Mouse (Mus musculus) CD4-positive, CD25-positive, alpha-beta regulatory T cell, adult 4 months (primary cell): ENCODE results near the gene H2al1k. TPM values are rescaled to one million over a fixed set of nuclear protein-coding genes. Genes with fewer than 3 reads are reported as not detected.
"Not testable (repeated sequence)": the region's sequence is repeated elsewhere in the genome, so short reads cannot be mapped to it uniquely, and the experiment has no call there.

Source experiments
- ATAC-seq: one replicate; pipeline ENCODE4 v1.8.0; 2017
- polyA plus RNA-seq, 2 experiments: library from polyadenylated mRNA; unstranded; fragments of 100-300 nt; shearing (Covaris generic); gene quantifications; one replicate each; pipeline ENCODE4 v1.2.1; 2017

Gene H2al1k
- polyA plus RNA-seq, result not detected

- ATAC-seq, result not testable (repeated sequence)
Observed at GRCm38 (mm10) chrX:9350327-9350726, at the start of gene H2al1k. Gene H2al1k (plus strand): TSS chrX:9350627.

GRCm38 (mm10) chrX:9302791-9303190 lies 47.6 kb upstream of the H2al1k start:
- no peak for ATAC-seq

- no peak for ATAC-seq
Observed at GRCm38 (mm10) chrX:9303455-9303854, 47.0 kb upstream of the H2al1k start.

- ATAC-seq, result not testable (repeated sequence)
Observed at GRCm38 (mm10) chrX:9316457-9316856, 34.0 kb upstream of the H2al1k start.

GRCm38 (mm10) chrX:9327954-9328353 lies 22.5 kb upstream of the H2al1k start:
- not testable (repeated sequence) for ATAC-seq

GRCm38 (mm10) chrX:9332366-9332962 lies 18.0 kb upstream of the H2al1k start:
- peak; percentile 76 for ATAC-seq

- ATAC-seq, result peak; percentile 88
Observed at GRCm38 (mm10) chrX:9333035-9333434, 17.4 kb upstream of the H2al1k start.

- not testable (repeated sequence) for ATAC-seq
Observed at GRCm38 (mm10) chrX:9334996-9335395, 15.4 kb upstream of the H2al1k start.

- not testable (repeated sequence) for ATAC-seq
Observed at GRCm38 (mm10) chrX:9374012-9374411, 23.6 kb downstream of the H2al1k start.

GRCm38 (mm10) chrX:9375927-9376326 lies 25.5 kb downstream of the H2al1k start:
- not testable (repeated sequence) for ATAC-seq

Other genes with a start within 250 kb of the H2al1k start
- gene 4930402K13Rik, start 246.1 kb upstream of the H2al1k start, polyA plus RNA-seq, result not detected
- gene Lancl3, start 150.7 kb upstream of the H2al1k start, polyA plus RNA-seq, result under 1 TPM; 0.39 to 0.85 TPM
- gene Gm14862, start 93.7 kb upstream of the H2al1k start, polyA plus RNA-seq, result 1 to 10 TPM in 1 of 2 experiments, under 1 TPM in 1; 0.38 to 1.2 TPM
- 1 to 10 TPM in 1 of 2 experiments, under 1 TPM in 1; 0.86 to 1.5 TPM for gene Xk, start 77.9 kb upstream of the H2al1k start, polyA plus RNA-seq
- gene H2al1m, start 66.9 kb upstream of the H2al1k start, polyA plus RNA-seq, result under 1 TPM in 1 of 2 experiments, not detected in 1; 0.85 TPM
- 10 to 100 TPM; 40.8 to 48.7 TPM for gene Cybb, start 137.1 kb downstream of the H2al1k start, polyA plus RNA-seq
- gene H2al1o, start 221.8 kb downstream of the H2al1k start, polyA plus RNA-seq, result not detected